Mouse (Mus musculus): Measurements from ENCODE around the gene Cnfn. TPM values are rescaled to one million over a fixed set of nuclear protein-coding genes. Genes with fewer than 3 reads are reported as not detected.

The Cnfn gene
- polyA plus RNA-seq, 1 experiment from 2014 or later = 419 TPM

- Histone ChIP-seq H3K4me3 (replicated peaks) (no peak within 1 kb of the TSS), H3K36me3 (no peaks in the 10 kb centered on the region), H3K4me1 (peaks cover 17% of the 10 kb centered on the region), H3K4me2 (no peak within 1 kb of the TSS), H3K27ac (no peak within 1 kb of the TSS), H3K9me3 (no peaks in the 10 kb centered on the region), H3K27me3 (replicated peaks) (no peaks in the 10 kb centered on the region), H3K9ac (no peak within 1 kb of the TSS)
- 96% methylated on average over 1 of the region's 1 CpGs for WGBS
- ATAC-seq (ENCODE audit: insufficient read depth, low FRiP score, low read depth) = no peak
Observed at GRCm38 (mm10) chr7:25398610-25399009, 29.1 kb upstream of the Cnfn start, which contains the start of gene Lipe. Gene Lipe (minus strand): TSS chr7:25398710.

GRCm38 (mm10) chr7:25396621-25397020 lies 27.1 kb upstream of the Cnfn start:
- H3K9me3 ChIP-seq = no peaks in the 10 kb centered on the region
- no peaks in the 10 kb centered on the region for H3K36me3 ChIP-seq
- peak overlapping the region; percentile 37; the same call in 1 of the 2 replicates for H3K27ac ChIP-seq
- WGBS = 87% methylated on average over 14 of the region's 14 CpGs
- no peaks in the 10 kb centered on the region for H3K27me3 ChIP-seq (replicated peaks)
- H3K4me3 ChIP-seq (replicated peaks) = peak overlapping the region; percentile 79; the same call in 1 of the 2 replicates
- no peak for ATAC-seq (ENCODE audit: insufficient read depth, low FRiP score, low read depth)
- peak overlapping the region; percentile 80; the same call in 1 of the 2 replicates for H3K4me2 ChIP-seq
- peaks cover 19% of the 10 kb centered on the region for H3K4me1 ChIP-seq
- H3K9ac ChIP-seq = no peak overlapping the region

GRCm38 (mm10) chr7:25395558-25396521 lies 26.3 kb upstream of the Cnfn start:
- H3K9ac ChIP-seq = peak overlapping the region; percentile 47
- H3K27ac ChIP-seq = peak overlapping the region; percentile 37
- peak overlapping the region; percentile 79 for H3K4me3 ChIP-seq (replicated peaks)
- no peaks in the 10 kb centered on the region for H3K9me3 ChIP-seq
- peak; percentile 96 for ATAC-seq (ENCODE audit: insufficient read depth, low FRiP score, low read depth)
- H3K36me3 ChIP-seq = no peaks in the 10 kb centered on the region
- peak overlapping the region; percentile 80 for H3K4me2 ChIP-seq
- H3K27me3 ChIP-seq (replicated peaks) = no peaks in the 10 kb centered on the region
- H3K4me1 ChIP-seq = peaks cover 24% of the 10 kb centered on the region
- WGBS = 5% methylated on average over 52 of the region's 52 CpGs

DNA sequence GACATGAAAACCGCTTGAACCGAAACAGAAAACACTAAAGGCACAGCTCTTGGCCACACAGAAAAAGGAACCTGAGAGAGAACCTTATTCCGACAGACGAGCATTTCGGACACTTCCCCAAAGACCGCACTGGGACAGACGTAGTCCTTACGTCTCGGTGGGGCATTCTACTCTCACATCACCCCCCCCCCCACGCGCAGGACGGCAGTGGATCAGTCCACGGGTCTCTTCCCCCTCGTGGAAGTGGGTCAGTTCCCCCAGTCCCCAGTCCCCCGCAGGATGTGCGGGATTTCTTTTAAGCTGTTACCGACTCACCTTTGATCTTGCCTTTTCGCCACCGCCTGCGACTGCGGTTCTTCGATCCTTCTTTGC lies 25.6 kb upstream of the Cnfn start:
- peak overlapping the region; percentile 80 for H3K4me2 ChIP-seq
- peak overlapping the region; percentile 37 for H3K27ac ChIP-seq
- no peaks in the 10 kb centered on the region for H3K36me3 ChIP-seq
- no peaks in the 10 kb centered on the region for H3K9me3 ChIP-seq
- peak overlapping the region; percentile 47 for H3K9ac ChIP-seq
- WGBS = 0% methylated on average over 22 of the region's 22 CpGs
- H3K4me3 ChIP-seq (replicated peaks) = peak overlapping the region; percentile 79
- peaks cover 30% of the 10 kb centered on the region for H3K4me1 ChIP-seq
- H3K27me3 ChIP-seq (replicated peaks) = no peaks in the 10 kb centered on the region
- ATAC-seq (ENCODE audit: insufficient read depth, low FRiP score, low read depth) = peak; percentile 13; the same call in 1 of the 2 replicates

DNA sequence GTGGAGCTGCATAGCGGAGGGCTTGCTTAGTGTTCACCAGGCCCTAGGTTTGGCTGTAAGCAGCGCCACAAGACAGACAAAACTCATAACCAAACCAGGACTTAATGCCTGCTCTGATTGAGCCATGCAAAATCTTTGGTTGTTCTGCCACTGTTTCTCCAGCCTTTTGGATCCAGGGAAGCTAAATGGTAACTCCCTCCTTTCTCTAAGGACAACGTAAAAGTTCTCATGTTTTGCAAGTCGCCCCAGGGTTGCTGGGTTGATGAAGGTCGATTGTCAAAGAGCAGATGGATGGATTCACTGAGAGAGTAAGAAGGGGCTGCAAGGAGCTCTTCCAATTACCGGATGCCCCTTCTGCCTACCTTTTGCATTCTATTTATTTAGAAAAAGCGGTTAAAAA lies 25.2 kb upstream of the Cnfn start:
- Histone ChIP-seq H3K4me3 (replicated peaks) (peak overlapping the region; percentile 79), H3K27ac (no peak overlapping the region), H3K36me3 (no peaks in the 10 kb centered on the region), H3K9me3 (no peaks in the 10 kb centered on the region), H3K4me2 (peak overlapping the region; percentile 80), H3K9ac (peak overlapping the region; percentile 47), H3K27me3 (replicated peaks) (no peaks in the 10 kb centered on the region), H3K4me1 (peaks cover 35% of the 10 kb centered on the region)
- WGBS = 14% methylated on average over 7 of the region's 7 CpGs
- no peak for ATAC-seq (ENCODE audit: insufficient read depth, low FRiP score, low read depth)

DNA sequence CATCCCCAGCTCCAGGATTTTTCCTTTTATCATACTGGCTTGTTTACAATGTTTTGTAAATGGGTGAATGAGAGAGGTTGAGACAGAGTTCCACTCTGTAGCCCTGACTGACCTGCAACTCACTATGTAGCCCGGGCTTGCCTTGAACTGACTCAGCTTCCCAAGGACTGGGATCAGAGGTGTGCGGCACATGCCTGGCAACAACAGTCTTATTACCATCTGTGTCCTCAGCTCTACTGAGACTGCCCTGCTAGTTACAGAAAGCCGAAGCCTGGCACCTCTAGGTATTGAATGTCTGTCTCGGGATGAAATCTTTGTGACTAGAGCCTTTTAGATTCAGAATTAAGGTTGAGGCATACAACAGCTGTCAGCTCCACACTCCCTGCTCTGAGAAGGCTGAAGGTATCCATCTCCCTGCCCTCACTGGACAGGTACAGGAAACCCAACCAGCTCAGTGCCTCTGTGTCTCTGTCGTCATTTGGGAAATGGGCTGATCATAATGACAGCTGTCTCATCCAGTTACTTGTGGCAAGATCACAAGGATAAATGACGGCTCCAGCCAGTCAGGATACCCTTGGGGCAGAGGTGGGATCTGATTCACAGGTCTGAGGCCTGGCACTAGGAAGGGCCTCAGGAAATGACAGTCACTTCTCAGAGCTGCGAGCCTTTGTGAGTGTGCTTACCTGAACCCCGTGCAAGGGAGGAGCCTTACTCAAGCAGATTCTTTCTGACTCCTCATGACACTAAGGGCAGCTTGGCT lies 24.1 kb upstream of the Cnfn start:
- H3K4me3 ChIP-seq (replicated peaks) = 0 out of 2 replicates have a peak overlapping the region, but pooled peaks have one; percentile 6
- H3K27me3 ChIP-seq (replicated peaks) = no peaks in the 10 kb centered on the region
- H3K4me2 ChIP-seq = peak overlapping the region; percentile 80; the same call in 1 of the 2 replicates
- ATAC-seq (ENCODE audit: insufficient read depth, low FRiP score, low read depth) = no peak
- no peaks in the 10 kb centered on the region for H3K36me3 ChIP-seq
- 73% methylated on average over 8 of the region's 8 CpGs for WGBS
- H3K4me1 ChIP-seq = peaks cover 41% of the 10 kb centered on the region
- no peak overlapping the region for H3K9ac ChIP-seq
- no peak overlapping the region for H3K27ac ChIP-seq
- H3K9me3 ChIP-seq = no peaks in the 10 kb centered on the region

GRCm38 (mm10) chr7:25392851-25393250 lies 23.3 kb upstream of the Cnfn start:
- peaks cover 41% of the 10 kb centered on the region for H3K4me1 ChIP-seq
- no peak for ATAC-seq (ENCODE audit: insufficient read depth, low FRiP score, low read depth)
- no peak overlapping the region for H3K9ac ChIP-seq
- 64% methylated on average over 7 of the region's 7 CpGs for WGBS
- no peak overlapping the region for H3K27ac ChIP-seq
- no peak overlapping the region for H3K4me3 ChIP-seq (replicated peaks)
- H3K36me3 ChIP-seq = 0 out of 2 replicates have a peak, but pooled peaks cover 4% of the 10 kb centered on the region
- no peaks in the 10 kb centered on the region for H3K27me3 ChIP-seq (replicated peaks)
- no peaks in the 10 kb centered on the region for H3K9me3 ChIP-seq
- no peak overlapping the region for H3K4me2 ChIP-seq

DNA sequence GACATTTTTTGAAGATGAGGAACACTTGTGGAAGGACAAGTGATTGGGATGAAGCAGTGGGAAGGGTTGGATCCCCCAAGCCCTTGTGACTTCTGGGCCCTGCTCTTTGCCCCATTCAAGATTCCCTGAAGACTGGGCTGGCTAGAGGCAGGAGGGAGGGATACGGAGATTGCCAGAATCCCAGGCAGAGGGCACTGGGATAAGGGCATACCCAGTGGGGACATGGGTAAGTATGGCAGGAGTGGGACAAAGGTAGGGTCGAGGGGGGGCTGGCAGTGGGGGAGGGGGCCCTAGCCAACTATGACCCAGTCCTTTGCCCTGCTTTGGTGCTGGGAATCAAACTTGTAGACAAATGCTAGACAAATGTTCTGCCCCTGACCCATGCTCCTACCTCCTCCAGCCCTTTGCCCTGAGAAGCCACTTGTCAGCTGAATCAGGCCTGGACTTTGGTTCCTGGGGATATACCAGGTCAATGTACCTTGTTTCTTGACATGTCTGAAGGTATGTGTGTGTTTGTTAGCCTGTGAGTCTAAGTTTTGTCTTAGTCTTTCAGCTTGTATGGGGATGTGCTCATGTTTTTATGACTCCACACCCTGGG lies 22.4 kb upstream of the Cnfn start:
- no peak overlapping the region for H3K9ac ChIP-seq
- 0 out of 2 replicates have a peak, but pooled peaks cover 7% of the 10 kb centered on the region for H3K36me3 ChIP-seq
- 86% methylated on average over 2 of the region's 2 CpGs for WGBS
- no peak overlapping the region for H3K4me2 ChIP-seq
- no peak overlapping the region for H3K4me3 ChIP-seq (replicated peaks)
- no peaks in the 10 kb centered on the region for H3K9me3 ChIP-seq
- no peak overlapping the region for H3K27ac ChIP-seq
- no peak for ATAC-seq (ENCODE audit: insufficient read depth, low FRiP score, low read depth)
- no peaks in the 10 kb centered on the region for H3K27me3 ChIP-seq (replicated peaks)
- H3K4me1 ChIP-seq = peaks cover 41% of the 10 kb centered on the region

GRCm38 (mm10) chr7:25390986-25391385 lies 21.5 kb upstream of the Cnfn start:
- peaks cover 42% of the 10 kb centered on the region for H3K4me1 ChIP-seq
- no peaks in the 10 kb centered on the region for H3K9me3 ChIP-seq
- no peak for ATAC-seq (ENCODE audit: insufficient read depth, low FRiP score, low read depth)
- H3K9ac ChIP-seq = no peak overlapping the region
- H3K4me3 ChIP-seq (replicated peaks) = no peak overlapping the region
- H3K36me3 ChIP-seq = 0 out of 2 replicates have a peak, but pooled peaks cover 8% of the 10 kb centered on the region
- H3K27me3 ChIP-seq (replicated peaks) = no peaks in the 10 kb centered on the region
- no peak overlapping the region for H3K4me2 ChIP-seq
- H3K27ac ChIP-seq = peak overlapping the region; percentile 27
- WGBS = 33% methylated on average over 2 of the region's 2 CpGs

DNA sequence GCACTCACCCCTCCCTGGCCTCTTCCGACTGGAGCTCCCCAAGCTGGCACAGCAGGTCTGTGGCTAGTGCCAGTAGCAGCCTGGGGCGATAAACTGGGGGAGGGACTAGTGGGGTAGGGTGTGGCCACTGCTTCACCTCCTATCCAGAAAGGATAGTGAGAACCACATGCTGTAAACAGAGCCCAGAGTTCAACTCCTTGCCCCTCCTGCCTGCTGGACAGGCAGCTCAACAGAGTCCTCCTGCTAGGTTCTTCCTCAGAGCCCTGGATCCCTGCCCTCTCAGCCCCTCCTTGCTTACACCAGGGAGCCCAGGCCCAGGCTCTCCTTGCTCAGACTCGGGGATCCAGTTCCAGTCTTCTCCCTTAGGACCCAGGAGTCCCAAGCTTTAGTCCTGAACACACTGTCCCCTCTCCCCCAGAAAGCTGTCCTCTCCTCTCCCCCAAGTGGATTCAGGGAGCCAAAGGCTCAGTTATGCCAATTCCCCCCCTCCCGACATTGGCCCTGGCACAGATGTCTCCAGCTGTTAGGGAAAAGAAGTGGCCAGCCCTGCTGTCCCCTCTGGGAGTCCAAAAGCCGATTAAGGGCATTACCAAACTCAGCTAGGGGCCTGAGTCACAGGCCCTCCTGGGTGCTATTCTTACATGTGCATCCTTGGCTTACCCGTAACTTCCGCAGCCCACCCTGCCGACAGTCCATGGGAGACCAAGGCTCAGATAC lies 20.7 kb upstream of the Cnfn start:
- peak; percentile 47; the same call in 1 of the 2 replicates for ATAC-seq (ENCODE audit: insufficient read depth, low FRiP score, low read depth)
- peaks cover 50% of the 10 kb centered on the region for H3K4me1 ChIP-seq
- H3K27ac ChIP-seq = peak overlapping the region; percentile 46
- no peaks in the 10 kb centered on the region for H3K27me3 ChIP-seq (replicated peaks)
- H3K4me3 ChIP-seq (replicated peaks) = no peak overlapping the region
- no peaks in the 10 kb centered on the region for H3K9me3 ChIP-seq
- 0 out of 2 replicates have a peak, but pooled peaks cover 10% of the 10 kb centered on the region for H3K36me3 ChIP-seq
- peak overlapping the region; percentile 6; the same call in 1 of the 2 replicates for H3K4me2 ChIP-seq
- H3K9ac ChIP-seq = no peak overlapping the region
- WGBS = 44% methylated on average over 8 of the region's 8 CpGs

- no peaks in the 10 kb centered on the region for H3K27me3 ChIP-seq (replicated peaks)
- peaks cover 20% of the 10 kb centered on the region for H3K36me3 ChIP-seq
- H3K4me1 ChIP-seq = peaks cover 43% of the 10 kb centered on the region
- no peak overlapping the region for H3K27ac ChIP-seq
- no peaks in the 10 kb centered on the region for H3K9me3 ChIP-seq
- ATAC-seq (ENCODE audit: insufficient read depth, low FRiP score, low read depth) = no peak
- no peak overlapping the region for H3K9ac ChIP-seq
- H3K4me2 ChIP-seq = no peak overlapping the region
- 82% methylated on average over 7 of the region's 7 CpGs for WGBS
- H3K4me3 ChIP-seq (replicated peaks) = no peak overlapping the region
Observed at GRCm38 (mm10) chr7:25388916-25389315, 19.4 kb upstream of the Cnfn start.

Measured in stomach, embryonic 15.5 days (tissue).